8 mouse cellular contexts compared by ENCODE assay signal in genomic region chr10:128058184-128058583, GRCm38 (mm10). TPM values are rescaled to one million over a fixed set of nuclear protein-coding genes. Genes with fewer than 3 reads are reported as not detected.
DNase-seq lines count a peak whose midpoint lies in the region; ATAC-seq and TF ChIP-seq lines count a peak whose summit lies in the region.

No protein-coding gene starts in this region.

- ATAC-seq in common myeloid progenitor, adult 5-6 weeks (replicated peaks; ENCODE audit: low read depth, poor library complexity, severe bottlenecking) = peak; percentile 18
- peak; percentile 1; the same call in 1 of the 2 replicates for ATAC-seq in hindbrain, embryonic 16.5 days
- no peak for ATAC-seq in midbrain, embryonic 14.5 days (ENCODE audit: low FRiP score, low TSS enrichment)

- peak overlapping the region; percentile 83 for H3K9ac ChIP-seq in hindbrain, embryonic 16.5 days (ENCODE audit: low read depth, low read length)
- H3K9ac ChIP-seq in midbrain, embryonic 14.5 days (replicated peaks; ENCODE audit: low read length) = peak overlapping the region; percentile 89

- H3K9me3 ChIP-seq in hindbrain, embryonic 16.5 days (ENCODE audit: control insufficient read depth, low read length) = no peaks in the 10 kb centered on the region
- H3K9me3 ChIP-seq in midbrain, embryonic 14.5 days (ENCODE audit: control insufficient read depth, low read length) = no peaks in the 10 kb centered on the region

- no peaks in the 10 kb centered on the region for H3K36me3 ChIP-seq in kidney, adult 2 months (ENCODE audit: control insufficient read depth, insufficient read depth, low read length)
- no peaks in the 10 kb centered on the region for H3K36me3 ChIP-seq in hindbrain, embryonic 16.5 days (ENCODE audit: control insufficient read depth, insufficient read depth, low read length)
- H3K36me3 ChIP-seq in midbrain, embryonic 14.5 days (ENCODE audit: control insufficient read depth, insufficient read depth, low read length) = 0 out of 2 replicates have a peak, but pooled peaks cover 5% of the 10 kb centered on the region

- peak overlapping the region; percentile 77 for H3K4me2 ChIP-seq in hindbrain, embryonic 16.5 days (ENCODE audit: low read length)
- peak overlapping the region; percentile 90 for H3K4me2 ChIP-seq in midbrain, embryonic 14.5 days (ENCODE audit: low read length)

- H3K4me3 ChIP-seq in kidney, adult 2 months (ENCODE audit: insufficient read depth, low read depth, low read length) = peak overlapping the region; percentile 66
- H3K4me3 ChIP-seq in hindbrain, embryonic 16.5 days (ENCODE audit: low read length) = peak overlapping the region; percentile 87
- H3K4me3 ChIP-seq in midbrain, embryonic 14.5 days (replicated peaks; ENCODE audit: low read depth, low read length) = peak overlapping the region; percentile 88

- no peak for TF ChIP-seq CTCF in kidney, adult 2 months (conservative IDR thresholded peaks at IDR 0.05; ENCODE audit: insufficient read depth, insufficient read length, low read depth, low read length)

- H3K4me1 ChIP-seq in kidney, adult 2 months (ENCODE audit: control insufficient read depth, insufficient read depth, low read length) = peaks cover 8% of the 10 kb centered on the region; the same call in 1 of the 2 replicates
- H3K4me1 ChIP-seq in hindbrain, embryonic 16.5 days (ENCODE audit: control insufficient read depth, insufficient read depth, low read depth, low read length) = peaks cover 21% of the 10 kb centered on the region
- H3K4me1 ChIP-seq in midbrain, embryonic 14.5 days (ENCODE audit: control insufficient read depth, insufficient read depth, low read length) = peaks cover 17% of the 10 kb centered on the region

- peak overlapping the region; percentile 67 for H3K27ac ChIP-seq in kidney, adult 2 months (ENCODE audit: insufficient read depth, low read depth, low read length)
- H3K27ac ChIP-seq in hindbrain, embryonic 16.5 days (ENCODE audit: low read depth, low read length) = peak overlapping the region; percentile 98
- peak overlapping the region; percentile 99 for H3K27ac ChIP-seq in midbrain, embryonic 14.5 days (replicated peaks; ENCODE audit: low read depth, low read length)

- no peaks in the 10 kb centered on the region for H3K27me3 ChIP-seq in kidney, adult 2 months (replicated peaks; ENCODE audit: control insufficient read depth, insufficient read depth, low read length)
- no peaks in the 10 kb centered on the region for H3K27me3 ChIP-seq in hindbrain, embryonic 16.5 days (replicated peaks; ENCODE audit: control insufficient read depth, insufficient read depth, low read length)
- H3K27me3 ChIP-seq in midbrain, embryonic 14.5 days (ENCODE audit: control insufficient read depth, insufficient read depth, low read length) = no peaks in the 10 kb centered on the region

- DNase-seq in kidney, adult 2 months = no peak
- no peak for DNase-seq in kidney, postnatal 25 days
- no peak for DNase-seq in midbrain, embryonic 14.5 days
- DNase-seq in ovary, adult 18-20 months (ENCODE audit: low spot score) = no peak
- no peak for DNase-seq in embryo, embryonic 11 days
- DNase-seq in cerebellum, adult 11 months = no peak

- WGBS in kidney, adult 2 months = under 1% methylated on average over 18 of the region's 18 CpGs
- 0% methylated on average over 18 of the region's 18 CpGs for WGBS in hindbrain, embryonic 16.5 days
- WGBS in midbrain, embryonic 14.5 days = under 1% methylated on average over 18 of the region's 18 CpGs

- TF ChIP-seq POLR2A in kidney, adult 2 months (IDR thresholded peaks at IDR 0.05; ENCODE audit: low read depth, low read length) = no peak

RNA-seq across cellular contexts. Expression of gene Ptges3, which starts 0.6 kb away (rescaled TPM):
- 28.2 and 32.5 TPM in 2 replicates for polyA plus RNA-seq in kidney, adult 2 months (2012; rRNA removed)
- total RNA-seq in common myeloid progenitor, adult 5-6 weeks (2017) = 326 and 357 TPM in 2 replicates
- 359 and 361 TPM in 2 replicates for polyA plus RNA-seq in hindbrain, embryonic 16.5 days (2015; fragmentation: Nextera tagmentation; extraction: Ambion mirVana)
- polyA plus RNA-seq in midbrain, embryonic 14.5 days (2014; fragmentation: Nextera tagmentation; extraction: Ambion mirVana) = 413 and 443 TPM in 2 replicates

RNA-seq across cellular contexts. Expression of gene Naca, which starts 22.8 kb away (rescaled TPM):
- 195 and 258 TPM in 2 replicates for polyA plus RNA-seq in kidney, adult 2 months (2012; rRNA removed)
- total RNA-seq in common myeloid progenitor, adult 5-6 weeks (2017) = 2,465 and 2,478 TPM in 2 replicates
- polyA plus RNA-seq in hindbrain, embryonic 16.5 days (2015; fragmentation: Nextera tagmentation; extraction: Ambion mirVana) = 426 and 444 TPM in 2 replicates
- 627 and 634 TPM in 2 replicates for polyA plus RNA-seq in midbrain, embryonic 14.5 days (2014; fragmentation: Nextera tagmentation; extraction: Ambion mirVana)

RNA-seq across cellular contexts. Expression of gene Atp5b, which starts 24.9 kb away (rescaled TPM):
- 4,550 and 7,521 TPM in 2 replicates for polyA plus RNA-seq in kidney, adult 2 months (2012; rRNA removed)
- 2,255 and 2,427 TPM in 2 replicates for total RNA-seq in common myeloid progenitor, adult 5-6 weeks (2017)
- polyA plus RNA-seq in hindbrain, embryonic 16.5 days (2015; fragmentation: Nextera tagmentation; extraction: Ambion mirVana) = 2,423 and 2,704 TPM in 2 replicates
- 1,898 and 2,035 TPM in 2 replicates for polyA plus RNA-seq in midbrain, embryonic 14.5 days (2014; fragmentation: Nextera tagmentation; extraction: Ambion mirVana)

RNA-seq across cellular contexts. Expression of gene Baz2a, which starts 33.2 kb away (rescaled TPM):
- polyA plus RNA-seq in kidney, adult 2 months (2012; rRNA removed) = 21.6 and 22.5 TPM in 2 replicates
- 14.4 and 23.1 TPM in 2 replicates for total RNA-seq in common myeloid progenitor, adult 5-6 weeks (2017)
- polyA plus RNA-seq in hindbrain, embryonic 16.5 days (2015; fragmentation: Nextera tagmentation; extraction: Ambion mirVana) = 6.9 and 7.3 TPM in 2 replicates
- polyA plus RNA-seq in midbrain, embryonic 14.5 days (2014; fragmentation: Nextera tagmentation; extraction: Ambion mirVana) = 14.8 and 19.4 TPM in 2 replicates

RNA-seq across cellular contexts. Expression of gene Prim1, which starts 43.2 kb away (rescaled TPM):
- 3.4 and 3.6 TPM in 2 replicates for polyA plus RNA-seq in kidney, adult 2 months (2012; rRNA removed)
- 97.8 and 136 TPM in 2 replicates for total RNA-seq in common myeloid progenitor, adult 5-6 weeks (2017)
- 37.2 and 40.2 TPM in 2 replicates for polyA plus RNA-seq in hindbrain, embryonic 16.5 days (2015; fragmentation: Nextera tagmentation; extraction: Ambion mirVana)
- 41.1 and 42.7 TPM in 2 replicates for polyA plus RNA-seq in midbrain, embryonic 14.5 days (2014; fragmentation: Nextera tagmentation; extraction: Ambion mirVana)

Comparison
In these comparisons a context has a peak if more than half of its experiments do, and no peak if none do; other contexts are left out.
1. RNA of gene Ptges3, which starts 0.6 kb away (polyA plus RNA-seq): 413 to 443 TPM in midbrain, embryonic 14.5 days and 359 to 361 TPM in hindbrain, embryonic 16.5 days; 28.2 to 32.5 TPM in kidney, adult 2 months; every median in the first group is over 10 times any median in the second.
2. Peak in every context shown above with its lines, with median percentiles within 50 percentile points of each other: H3K27ac ChIP-seq and H3K4me3 ChIP-seq.